Mouse (Mus musculus) T-helper 17 cell (primary cell): ENCODE data around the gene Nfil3.

Source experiments
- in situ Hi-C, 2 experiments: fragments of 300-600 bp; cut with MboI, MseI; formaldehyde crosslinking; loops; 1 replicate in 1 of 2; 2 replicates in 1 of 2; pipeline ENCODE4 v1.15.1; 2025; ENCODE audit warnings: high pct_unique_total_duplicates in 2 of 2

Nfil3 gene

GRCm38 (mm10) chr13:52980951-52981421 is at the start of gene Nfil3:
Gene Nfil3, minus strand, starts transcription at chr13:52981073.
- in situ Hi-C loops: no loop called here

GRCm38 (mm10) chr13:53024285-53024684 is 43.4 kb upstream of the Nfil3 start:
- in situ Hi-C loops: no loop called here

DNA sequence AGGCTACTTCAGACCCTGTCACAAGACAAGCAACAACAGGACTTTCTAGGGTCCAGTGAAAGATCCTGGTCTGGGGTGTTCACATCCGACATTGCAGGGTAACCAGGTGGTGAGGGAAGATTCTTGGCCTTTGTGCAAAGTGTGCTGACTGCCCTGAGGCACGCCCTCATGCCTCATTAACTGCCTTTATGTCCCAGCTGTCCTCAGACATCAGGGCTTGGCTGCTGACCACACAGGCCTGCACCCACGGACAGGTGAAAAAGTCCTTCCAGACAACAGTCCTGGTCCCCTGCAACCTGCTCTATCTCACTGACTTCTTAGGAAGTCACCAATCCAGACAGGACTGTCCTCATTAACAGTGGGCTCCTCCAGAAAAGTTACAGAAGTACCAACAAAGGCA is 39.4 kb upstream of the Nfil3 start:
- in situ Hi-C loops: no loop called here

GRCm38 (mm10) chr13:53019532-53019931 is 38.7 kb upstream of the Nfil3 start:
- in situ Hi-C loops: no loop called here

DNA sequence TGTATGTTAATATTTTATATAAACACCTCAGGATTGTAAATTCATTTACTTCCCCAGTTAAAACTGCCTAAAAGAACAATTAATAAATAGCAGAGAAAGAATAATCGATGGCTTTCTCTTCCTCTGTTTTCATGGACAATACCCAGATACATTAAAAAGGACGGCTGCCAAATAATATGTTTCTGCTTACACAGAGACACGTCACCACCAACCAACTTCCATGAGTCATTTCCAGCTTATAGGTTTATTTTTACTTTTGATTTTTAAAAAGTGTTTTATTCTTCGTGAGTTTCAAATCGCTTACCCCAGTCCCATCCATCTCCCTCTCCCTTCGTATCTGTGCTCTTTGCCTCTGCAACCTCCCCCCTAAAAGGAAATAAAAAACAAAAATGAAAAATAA is 38.1 kb upstream of the Nfil3 start:
- in situ Hi-C loops: no loop called here

GRCm38 (mm10) chr13:53017983-53018382 is 37.1 kb upstream of the Nfil3 start:
- in situ Hi-C loops: no loop called here

GRCm38 (mm10) chr13:53017117-53017516 is 36.2 kb upstream of the Nfil3 start:
- in situ Hi-C loops: no loop called here

GRCm38 (mm10) chr13:53011426-53011825 is 30.6 kb upstream of the Nfil3 start:
- in situ Hi-C loops: no loop called here

GRCm38 (mm10) chr13:53008489-53009184 is 27.8 kb upstream of the Nfil3 start:
- in situ Hi-C loops: no loop called here

GRCm38 (mm10) chr13:53007781-53008180 is 26.9 kb upstream of the Nfil3 start:
- in situ Hi-C loops: no loop called here

- in situ Hi-C loops: no loop called here
Measured at GRCm38 (mm10) chr13:53003286-53003685, 22.4 kb upstream of the Nfil3 start.

- in situ Hi-C loops: no loop called here
Measured at GRCm38 (mm10) chr13:53001511-53001935, 20.6 kb upstream of the Nfil3 start.

- in situ Hi-C loops: no loop called here
Measured at GRCm38 (mm10) chr13:53000481-53000880, 19.6 kb upstream of the Nfil3 start.

DNA sequence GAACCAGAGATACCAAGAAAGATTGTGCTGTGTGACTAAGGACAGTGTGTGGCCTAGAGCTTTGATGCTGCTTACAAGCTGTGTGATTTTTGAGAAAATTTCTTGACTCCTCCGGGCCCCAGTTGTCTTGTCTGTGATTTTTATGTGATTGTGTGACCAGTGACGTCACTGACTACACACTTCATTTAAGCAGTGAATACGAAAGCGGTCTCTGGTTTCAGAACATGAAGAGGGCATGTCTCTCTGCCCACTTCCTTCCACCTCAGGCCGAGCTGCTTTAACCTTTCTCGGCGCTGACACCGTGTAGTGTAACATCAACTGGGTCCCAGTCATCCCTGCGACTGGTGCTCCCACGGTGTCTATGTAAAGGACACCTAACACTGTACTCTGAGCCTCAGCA is 17.7 kb upstream of the Nfil3 start:
- in situ Hi-C loops: loop anchor here in 1 of 2 experiments (10.0 kb wide), 1 partner anchor 96 kb away; no protein-coding TSS in a partner anchor

GRCm38 (mm10) chr13:52997806-52998205 is 16.9 kb upstream of the Nfil3 start:
- in situ Hi-C loops: loop anchor here in 1 of 2 experiments (10.0 kb wide), 1 partner anchor 97 kb away; no protein-coding TSS in a partner anchor

DNA sequence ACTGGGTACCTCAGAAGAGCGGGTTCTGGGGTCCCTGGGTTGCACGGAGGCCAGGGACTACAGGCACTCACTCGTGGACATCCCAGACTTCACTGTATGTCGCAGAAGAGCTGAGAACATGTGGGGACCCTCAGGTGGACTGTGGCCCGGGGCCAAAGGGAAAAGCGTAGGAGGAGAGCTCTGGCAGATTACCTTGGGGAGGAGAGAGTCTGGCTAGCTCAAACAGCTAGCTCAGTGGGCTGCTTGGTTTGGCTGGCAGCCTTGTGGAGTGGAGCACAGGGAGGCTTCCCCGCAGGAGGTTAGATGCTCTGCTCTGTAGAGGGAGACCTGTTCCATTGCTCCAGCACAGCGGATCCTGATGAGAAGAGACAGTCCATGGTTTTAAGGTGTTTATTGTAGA is 15.3 kb upstream of the Nfil3 start:
- in situ Hi-C loops: loop anchor here in 1 of 2 experiments (10.0 kb wide), 1 partner anchor 99 kb away; no protein-coding TSS in a partner anchor

DNA sequence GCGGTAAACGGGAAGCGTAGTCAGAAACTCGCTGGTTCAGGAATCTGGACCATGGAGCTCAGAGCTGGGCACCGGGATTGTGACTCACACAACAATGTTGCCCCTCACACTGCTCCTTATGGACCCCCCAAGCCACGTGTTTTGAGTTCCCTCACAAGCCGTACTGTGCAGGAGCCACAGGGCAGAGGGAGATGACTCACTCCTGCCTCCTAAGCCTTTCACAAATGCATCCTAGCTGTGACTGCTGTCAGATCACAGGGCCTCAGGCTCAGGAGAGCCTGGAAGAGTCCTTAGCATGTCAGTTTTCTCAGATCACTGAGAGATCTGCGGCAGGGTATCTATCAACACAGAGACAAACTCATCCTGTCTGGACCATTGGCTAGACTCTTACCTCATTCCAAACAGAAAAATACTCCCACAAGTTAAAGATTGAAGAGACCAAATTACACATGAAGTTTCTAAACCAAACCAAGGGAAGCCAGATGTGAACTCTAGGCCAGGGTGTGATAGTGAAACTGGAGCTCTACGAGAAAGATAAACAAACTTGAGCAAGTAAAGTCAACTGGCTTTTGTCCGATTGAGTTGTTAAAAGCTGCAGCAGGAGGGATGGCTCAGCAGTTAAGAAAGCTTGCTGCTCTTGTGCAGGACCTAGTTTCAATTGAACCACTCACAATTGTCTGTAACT is 13.5 kb upstream of the Nfil3 start:
- in situ Hi-C loops: loop anchor here in 1 of 2 experiments (10.0 kb wide), 1 partner anchor 100 kb away; no protein-coding TSS in a partner anchor

- in situ Hi-C loops: loop anchor here in 1 of 2 experiments (10.0 kb wide), 1 partner anchor 105 kb away; no protein-coding TSS in a partner anchor
Measured at GRCm38 (mm10) chr13:52990139-52990538, 9.3 kb upstream of the Nfil3 start.

- in situ Hi-C loops: loop anchor here (5.0 kb wide), 3 partner anchors 127 to 282 kb away; no protein-coding TSS in a partner anchor
Measured at GRCm38 (mm10) chr13:52989005-52989404, 8.1 kb upstream of the Nfil3 start.

GRCm38 (mm10) chr13:52987880-52988279 is 7.0 kb upstream of the Nfil3 start:
- in situ Hi-C loops: loop anchor here (5.0 kb wide), 3 partner anchors 126 to 281 kb away; no protein-coding TSS in a partner anchor

DNA sequence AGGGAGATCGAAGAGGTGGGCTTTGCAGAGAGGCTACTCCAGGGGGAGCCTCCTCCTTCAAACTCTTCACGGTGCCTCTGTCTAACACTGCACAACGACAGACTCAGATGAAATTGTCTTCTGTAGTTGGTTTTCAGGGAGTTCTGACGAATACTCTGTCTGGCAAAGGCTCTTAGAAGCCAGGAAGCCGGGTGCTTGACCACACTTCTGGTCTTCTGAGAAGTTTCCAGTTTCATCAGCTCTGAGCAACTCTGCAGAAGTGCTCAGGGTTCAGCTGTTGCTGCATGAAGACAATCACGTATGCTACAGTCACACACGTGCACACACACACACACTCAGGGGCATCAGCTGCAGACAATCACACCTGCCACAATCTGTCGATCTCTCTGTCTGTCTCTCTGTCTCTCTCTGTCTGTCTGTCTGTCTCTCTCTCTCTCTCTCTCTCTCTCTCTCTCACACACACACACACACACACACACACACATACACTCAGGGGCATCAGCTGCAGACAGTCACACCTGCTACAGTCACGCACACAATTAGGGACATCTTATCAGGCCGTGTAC is 5.4 kb upstream of the Nfil3 start:
- in situ Hi-C loops: loop anchor here (5.0 kb wide), 3 partner anchors 124 to 279 kb away; no protein-coding TSS in a partner anchor
